Mouse (Mus musculus) right cerebral cortex, postnatal 14 days (tissue): ENCODE measurements around the gene Maml2.

Experiments used
- DNase-seq: peaks from one replicate; pipeline ENCODE4 v3.0.0; 2022

Maml2 gene

DNA sequence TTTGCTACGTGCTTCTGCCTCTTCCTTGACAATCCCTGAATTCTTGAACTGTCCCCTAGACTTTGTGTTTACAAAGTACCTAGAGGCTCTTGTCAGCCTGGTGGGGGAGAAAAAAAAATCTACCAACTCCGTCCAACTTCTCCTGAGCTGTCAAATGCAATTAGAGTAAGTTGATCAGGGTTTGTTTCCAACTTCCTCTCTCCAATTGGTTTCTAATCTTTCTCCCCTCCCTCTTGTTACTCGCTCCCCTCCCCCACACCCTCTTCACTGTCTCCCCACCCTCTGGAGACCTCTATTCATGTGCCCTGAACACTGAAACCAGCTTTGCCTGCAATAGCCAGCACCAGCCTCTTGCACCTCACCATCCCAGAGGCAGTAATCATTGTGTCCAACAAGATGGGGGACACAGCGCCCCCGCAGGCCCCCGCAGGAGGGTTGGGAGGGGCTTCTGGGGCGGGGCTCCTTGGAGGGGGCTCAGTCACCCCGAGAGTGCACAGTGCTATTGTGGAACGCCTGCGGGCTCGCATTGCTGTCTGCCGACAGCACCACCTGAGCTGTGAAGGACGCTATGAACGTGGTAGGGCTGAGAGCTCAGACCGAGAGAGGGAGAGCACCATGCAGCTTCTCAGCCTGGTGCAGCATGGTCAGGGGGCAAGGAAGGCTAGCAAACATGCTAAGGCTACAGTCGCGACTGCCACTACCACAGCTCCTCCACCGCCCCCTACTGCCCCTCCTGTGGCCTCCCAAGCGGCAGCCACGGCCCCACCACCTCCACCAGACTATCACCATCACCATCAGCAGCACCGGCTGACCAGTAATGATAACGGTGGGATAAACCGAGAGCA, at the start of gene Maml2:
Maml2 (plus strand) TSS at position 290 of the 845 bp plus-strand sequence.
- DNase-seq = peak; percentile 43

DNA sequence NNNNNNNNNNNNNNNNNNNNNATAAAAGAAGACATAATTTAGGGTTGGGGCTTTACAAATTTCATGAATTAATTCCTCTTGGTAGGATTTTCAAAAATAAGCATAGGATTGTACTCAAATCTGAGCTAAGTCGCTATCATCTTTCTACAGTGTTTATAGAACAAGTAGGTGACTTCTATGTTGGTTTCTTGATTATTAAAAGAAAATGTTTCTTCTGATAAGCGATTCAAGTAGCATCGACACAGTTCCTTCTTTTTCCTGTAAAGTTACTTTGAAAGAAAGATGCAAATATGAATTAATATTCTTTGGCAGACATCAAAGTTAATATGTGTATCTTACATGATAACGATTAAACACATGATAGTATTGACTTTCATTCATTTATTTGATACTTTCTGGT, 49.7 kb upstream of the Maml2 start:
- DNase-seq = no peak

DNA sequence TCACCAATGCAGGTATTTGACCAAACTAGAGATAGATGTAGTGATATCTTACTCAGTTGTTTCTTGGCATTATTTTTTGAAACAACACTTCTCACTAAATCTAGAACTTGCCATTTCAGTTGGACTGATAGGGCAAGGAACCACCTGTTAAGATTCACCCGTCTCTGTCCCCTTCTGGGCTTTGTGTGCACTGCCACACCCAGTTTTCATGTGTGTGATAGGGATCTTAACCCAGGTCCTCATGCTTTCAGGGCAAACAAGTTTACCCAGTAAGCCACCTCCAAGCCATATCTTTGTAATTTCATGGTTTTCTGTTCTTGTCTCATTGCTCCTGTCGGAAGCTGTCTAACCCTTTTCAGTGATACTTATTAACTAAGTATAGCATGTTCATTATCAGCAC, 46.5 kb upstream of the Maml2 start:
- no peak for DNase-seq

DNA sequence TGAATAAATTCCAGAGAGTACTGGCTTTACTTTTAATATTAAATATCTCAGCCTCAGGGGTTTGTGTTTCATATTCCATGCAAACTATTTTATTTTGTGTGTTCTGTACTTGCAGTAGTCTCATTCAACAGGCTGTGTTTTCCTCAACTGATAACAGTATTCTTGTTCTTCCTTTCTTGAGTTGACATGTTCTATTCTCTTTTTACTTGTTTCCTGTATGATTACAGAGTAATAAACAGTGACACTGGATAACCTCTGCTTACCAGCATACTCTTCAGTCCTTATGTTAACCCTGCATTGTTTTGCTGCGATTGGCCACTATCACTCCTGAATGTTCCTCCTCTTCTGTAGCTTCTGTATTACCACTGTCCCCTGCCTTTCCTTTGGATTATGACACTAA, 41.0 kb upstream of the Maml2 start:
- DNase-seq = no peak

DNA sequence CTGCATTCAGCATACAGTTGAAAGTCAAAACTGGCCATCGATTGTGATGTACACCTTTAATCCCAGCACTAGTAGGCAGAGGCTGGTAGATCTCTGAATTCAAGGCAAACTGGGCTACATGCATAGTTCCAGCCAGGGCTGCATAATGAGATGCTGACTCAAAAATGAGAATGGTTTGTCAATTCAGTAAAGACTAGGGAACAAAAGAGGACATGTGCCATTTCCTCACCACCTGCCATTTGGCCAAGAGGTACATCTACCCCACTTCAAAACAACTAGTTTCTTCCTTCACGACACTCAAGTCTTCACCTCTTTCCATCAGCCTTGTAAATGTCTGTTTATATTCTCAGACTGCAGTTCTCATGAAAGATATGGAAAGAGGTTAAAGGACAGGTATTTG, 39.6 kb upstream of the Maml2 start:
- DNase-seq = no peak

DNA sequence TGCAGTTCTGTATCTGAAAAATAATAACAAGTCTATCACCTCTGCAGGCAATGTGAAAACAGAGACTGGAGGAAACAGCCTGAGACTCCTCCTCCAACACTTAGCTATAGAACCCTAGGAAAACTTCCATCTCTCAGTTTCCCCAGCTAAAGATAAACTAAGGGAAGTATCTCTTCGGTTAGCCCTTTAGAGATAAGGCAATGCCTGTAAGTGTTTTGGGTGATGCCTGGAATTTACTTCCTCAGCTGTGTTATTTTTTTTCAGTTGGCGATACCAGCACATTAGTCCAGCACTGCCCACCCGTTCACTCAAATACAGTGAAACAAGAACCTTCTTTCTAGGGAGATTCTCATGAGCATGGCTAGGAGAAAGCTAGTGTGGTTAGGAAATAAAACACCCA, 36.8 kb upstream of the Maml2 start:
- no peak for DNase-seq

DNA sequence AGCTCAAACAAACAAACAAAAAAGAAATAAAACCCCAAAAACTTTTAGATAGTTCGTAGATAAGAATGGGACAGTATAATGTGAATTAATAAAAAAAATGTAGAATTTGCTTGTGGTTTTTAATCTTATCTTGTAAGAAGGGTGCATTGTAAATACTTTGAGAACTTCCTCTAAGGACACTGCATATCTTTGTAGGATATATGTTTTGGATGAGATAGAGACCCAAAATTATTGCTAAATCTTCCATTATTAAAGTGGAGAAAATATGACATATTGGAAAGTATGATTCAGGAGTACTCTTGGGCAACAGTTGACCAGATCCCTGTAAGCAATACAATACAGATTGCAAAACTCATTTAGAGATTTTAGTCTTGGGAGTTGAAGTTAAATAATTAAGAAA, 24.5 kb upstream of the Maml2 start:
- DNase-seq = no peak

DNA sequence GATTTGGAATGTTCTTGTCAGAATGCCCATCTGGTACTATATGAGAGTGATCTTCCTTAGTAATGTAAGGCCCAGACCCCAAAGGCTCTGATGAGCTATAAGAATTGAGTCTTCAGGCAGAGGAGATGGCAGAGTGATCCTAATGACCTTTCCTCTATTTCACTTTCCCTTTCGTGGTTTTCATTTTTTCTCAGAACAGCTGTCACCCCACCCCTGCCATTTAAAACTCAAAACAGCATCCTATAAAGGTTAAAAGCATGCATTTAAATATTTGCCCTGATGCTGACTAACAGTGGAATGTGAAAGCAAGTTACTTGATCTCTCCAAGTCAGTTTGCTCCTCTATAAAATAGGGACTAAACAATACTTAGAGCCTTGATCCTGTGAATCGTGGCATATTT, 10.3 kb upstream of the Maml2 start:
- no peak for DNase-seq

DNA sequence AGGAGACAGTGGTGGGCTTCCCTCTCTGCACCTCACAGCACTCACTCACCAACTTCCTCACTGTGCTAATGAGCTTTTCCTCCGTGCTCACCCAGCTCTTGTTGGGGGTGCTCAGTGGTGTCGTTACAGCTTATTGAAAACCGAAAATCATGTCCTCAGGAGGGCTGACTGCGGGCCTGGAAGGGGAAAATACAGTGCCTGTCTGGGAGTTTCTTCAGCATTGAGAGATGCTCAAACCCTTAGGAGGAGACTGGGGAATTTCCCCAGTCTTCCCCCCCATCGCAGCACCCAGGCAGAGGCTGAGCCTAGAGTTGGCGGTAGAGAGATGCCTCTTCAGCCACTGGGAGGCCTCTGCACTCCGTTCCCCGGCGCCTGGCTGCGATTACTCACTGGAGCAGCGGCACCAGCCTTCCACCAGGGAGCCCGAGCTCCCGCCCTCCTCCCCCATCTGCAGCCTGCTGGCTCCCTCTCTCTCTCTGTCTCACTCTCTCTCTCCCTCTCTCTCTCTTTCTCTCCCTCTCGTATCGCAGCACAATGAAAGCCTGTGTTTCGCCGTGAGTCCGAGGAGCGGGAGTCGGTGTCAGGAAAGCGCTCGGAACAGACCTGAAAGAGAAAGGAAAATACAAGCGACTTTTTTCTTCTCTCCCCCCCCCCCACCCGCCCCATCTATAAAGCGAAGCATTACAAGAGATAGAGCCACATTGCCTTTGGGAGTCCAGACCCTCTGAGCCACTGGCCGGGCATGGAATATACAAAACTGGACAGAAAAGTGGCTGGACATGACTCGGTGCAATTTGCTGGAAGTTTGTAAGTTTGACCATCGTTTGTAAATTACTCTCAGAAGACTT, 1.3 kb upstream of the Maml2 start:
- DNase-seq = peak; percentile 88

DNA sequence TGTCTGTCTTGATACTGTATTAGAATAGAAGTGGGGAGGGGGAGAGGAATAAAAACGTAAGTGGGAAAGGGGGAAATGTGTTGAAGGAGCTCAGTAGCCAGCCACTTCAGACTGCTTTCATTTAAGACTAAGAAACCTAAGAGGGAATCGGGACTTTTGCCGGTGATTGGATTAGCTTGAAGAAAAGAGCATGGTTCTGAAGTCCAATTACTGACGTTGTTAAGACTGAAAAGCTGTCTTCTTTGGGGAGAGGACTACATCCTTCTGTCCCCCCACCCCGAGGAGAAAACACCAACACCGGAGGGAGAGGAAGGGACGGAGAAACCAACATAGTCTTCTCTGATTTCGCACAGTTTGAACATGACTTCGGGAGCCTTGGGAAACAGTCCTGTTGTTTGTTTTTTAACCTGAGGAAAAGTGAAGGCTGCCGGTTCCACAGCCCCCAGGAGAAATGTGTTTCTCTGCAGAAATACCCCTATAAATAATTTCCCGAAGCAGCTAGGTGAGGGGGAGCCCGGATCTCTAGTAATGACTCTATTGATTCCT, 562 bp upstream of the Maml2 start:
- DNase-seq = no peak

DNA sequence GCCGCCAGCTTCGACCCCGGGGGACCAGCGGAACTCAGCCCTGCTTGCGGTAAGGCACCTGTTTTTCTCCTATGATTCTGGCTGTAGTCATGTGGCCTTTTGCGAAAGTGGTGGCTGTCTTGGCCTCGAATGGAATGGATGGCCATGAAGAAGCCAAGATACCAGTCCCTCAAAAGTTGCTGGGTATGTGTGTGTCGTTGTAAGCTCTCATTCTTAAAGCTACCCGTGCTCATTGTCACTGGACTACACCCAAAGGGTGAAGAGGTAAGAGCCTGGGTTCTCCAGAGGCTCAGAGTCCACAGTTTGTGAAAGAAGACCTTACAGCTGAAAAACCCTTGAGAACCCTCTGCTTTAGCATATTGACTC, 739 bp downstream of the Maml2 start:
- no peak for DNase-seq

DNA sequence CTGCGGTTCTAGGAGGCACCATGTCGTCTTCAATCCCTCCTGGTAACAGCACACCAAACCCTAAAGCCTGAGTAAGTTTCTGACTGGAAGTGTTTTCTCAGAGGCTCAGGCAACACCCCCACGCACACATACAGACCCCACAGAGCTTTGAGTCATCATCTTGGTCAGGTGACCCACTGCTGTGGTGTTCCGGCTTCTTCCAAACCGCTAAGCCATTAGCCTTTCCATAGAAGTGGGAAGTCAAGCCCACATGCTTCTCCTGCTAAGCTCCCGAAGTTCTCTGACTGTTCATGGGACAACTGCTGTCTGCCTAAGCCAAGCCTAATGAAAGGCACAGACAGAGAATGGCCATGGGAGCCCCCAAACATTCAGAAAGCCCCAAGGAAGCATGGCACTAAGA, 1.4 kb downstream of the Maml2 start:
- no peak for DNase-seq

DNA sequence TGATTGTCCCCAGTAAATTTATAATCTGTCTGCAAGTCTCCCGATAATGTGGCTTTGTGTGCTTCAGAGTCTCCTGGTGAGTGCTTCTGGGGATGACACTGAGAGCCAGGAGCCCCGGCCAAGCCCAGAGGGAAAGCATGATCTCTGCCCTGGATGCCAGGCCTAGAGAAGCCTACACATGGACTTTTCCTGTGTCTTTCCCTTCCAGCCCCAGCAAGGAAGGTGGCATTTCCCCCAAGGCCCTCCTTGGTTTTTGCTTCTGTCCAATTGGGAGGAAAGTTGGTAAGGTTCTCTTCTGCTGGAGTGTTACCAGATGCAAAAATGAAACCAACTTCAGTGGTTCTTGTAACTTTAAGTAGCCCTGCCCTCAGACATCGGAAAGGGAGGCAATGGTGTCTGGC, 2.3 kb downstream of the Maml2 start:
- no peak for DNase-seq

DNA sequence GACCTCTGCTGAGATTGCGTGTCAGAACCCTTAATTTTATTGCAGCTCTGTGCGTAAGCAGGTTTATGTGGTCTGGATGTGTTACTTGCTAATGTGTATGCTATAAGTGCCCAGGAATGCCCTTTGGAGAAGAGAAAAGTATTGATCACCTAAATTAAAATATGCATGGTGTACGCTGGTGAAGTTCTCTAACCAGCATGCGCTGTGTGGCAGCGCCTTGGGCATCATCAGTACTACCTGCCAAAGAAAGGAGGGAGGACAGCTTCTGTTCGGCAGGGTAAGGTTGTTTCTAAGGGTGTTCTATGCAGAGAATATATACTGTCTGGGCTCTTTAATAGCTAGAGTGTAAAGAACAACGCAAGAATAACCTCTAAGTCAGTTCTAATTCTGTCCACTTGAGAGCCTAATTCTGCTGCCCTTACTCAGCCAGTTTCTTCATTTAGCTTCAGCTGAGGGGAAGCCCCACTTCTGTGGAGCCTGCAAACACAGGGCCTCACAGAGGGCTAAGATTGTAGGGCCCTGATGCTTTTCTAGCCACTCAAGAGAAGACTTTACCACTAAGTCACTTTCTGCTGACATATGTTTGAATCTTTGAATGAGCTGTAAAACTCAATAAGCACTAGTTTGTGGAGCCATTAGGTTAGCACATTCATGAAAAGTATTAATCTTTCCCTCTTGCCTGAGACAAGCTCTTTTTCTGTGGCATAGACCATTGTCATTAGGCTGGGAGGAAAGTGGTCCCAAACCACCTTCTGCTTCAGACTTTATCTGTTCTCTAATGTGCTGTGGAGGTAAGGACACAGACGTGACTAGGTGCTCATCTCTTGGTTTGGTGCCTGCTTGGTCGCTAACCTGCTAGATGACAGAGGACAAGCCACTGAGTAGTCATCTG, 3.4 kb downstream of the Maml2 start:
- DNase-seq = no peak

DNA sequence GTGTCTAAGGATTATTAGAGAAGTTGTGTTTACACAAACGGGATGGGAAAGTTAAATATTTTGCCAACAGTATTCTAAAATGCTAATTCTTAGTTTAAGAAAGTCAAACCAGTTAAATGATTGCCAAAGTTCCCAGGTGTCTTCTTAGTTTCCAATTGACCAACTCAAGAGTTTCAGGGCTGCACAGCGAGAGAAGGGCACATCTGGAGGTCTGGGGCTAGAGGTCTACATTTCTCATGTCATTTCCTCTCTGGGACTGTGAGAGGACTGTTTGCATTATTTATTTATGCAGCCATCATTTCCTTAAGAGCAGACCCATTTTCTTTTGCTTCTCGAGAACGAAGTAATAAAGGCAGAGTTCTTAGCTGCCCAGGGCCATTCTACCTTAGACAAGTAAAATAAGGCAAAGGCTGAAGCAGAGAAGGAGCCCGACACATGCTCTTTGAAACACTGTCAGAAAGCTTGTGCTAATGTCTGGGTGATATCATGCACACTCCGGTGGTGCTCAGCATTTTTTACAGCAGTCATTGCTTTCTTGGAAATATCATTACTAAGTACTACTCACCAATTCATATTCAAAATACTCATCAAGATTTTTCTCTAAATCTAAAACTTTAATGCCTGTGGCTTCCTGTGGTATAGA, 4.5 kb downstream of the Maml2 start:
- DNase-seq = no peak

DNA sequence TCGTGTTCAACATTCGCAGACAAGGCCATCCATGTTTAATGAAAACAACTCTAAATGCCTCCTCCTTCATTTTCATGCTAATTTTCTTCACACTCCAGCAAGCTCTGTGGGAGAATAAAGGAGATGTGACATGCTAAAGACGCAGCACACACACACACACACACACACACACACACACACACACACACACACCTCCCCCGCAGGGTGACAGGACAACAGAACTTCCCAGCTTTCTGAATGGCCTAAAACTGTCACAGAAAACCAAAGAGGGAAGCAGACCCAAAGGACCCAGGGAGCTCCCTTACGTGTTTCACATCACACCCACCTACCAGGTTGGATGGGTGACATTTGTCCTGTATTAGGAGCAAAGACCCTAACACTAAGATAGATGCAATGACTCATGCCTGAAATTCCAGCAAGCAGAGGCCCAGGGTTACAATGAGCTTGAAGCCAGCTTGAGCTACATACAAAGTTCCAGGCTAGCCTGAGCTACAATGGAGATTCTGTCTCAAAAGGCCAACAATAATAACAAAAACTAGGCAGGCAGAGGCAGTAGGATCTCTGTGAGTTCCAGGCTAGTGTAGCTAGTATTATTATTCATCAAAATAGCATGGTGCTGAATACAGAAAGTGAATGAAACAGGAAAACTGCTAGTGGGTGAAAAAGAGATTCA, 5.5 kb downstream of the Maml2 start:
- no peak for DNase-seq

DNA sequence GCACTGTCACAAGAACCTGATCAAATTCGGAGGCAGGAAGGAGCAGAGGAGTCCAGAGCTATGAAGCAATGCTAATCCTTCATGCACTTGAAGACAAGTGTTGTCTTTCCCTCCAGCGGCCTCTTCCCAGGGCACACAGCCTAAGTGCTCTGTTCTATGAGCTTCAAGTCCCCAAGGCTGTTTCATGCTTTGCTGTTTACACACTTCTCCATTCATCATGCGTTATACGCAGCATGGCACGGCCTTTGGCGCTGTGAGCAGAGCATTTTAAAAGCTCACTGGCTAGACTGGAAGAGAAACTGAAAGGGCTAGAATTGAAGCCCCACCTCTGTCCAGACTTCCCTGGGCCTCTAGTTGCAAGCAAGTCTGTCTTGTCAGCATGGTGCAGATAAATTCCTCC, 6.2 kb downstream of the Maml2 start:
- no peak for DNase-seq

DNA sequence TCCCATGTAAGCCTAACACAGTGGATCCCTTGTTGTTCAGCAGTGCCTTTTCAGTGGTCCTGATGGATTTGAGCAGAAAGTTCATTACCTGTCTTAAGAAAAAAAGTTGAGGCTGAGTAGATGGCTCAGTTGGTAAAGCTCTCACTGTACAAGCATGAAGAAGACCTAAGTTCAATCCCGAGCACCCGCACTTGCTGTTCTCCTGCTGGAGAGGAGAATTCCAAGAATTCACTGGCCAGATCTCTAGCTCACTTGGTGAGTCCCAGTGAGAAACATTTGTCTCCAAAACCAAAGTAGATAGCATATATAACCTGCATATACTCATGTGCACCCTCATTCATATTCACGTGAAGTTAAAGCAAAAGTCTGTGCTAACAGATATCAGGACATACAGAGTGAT, 8.7 kb downstream of the Maml2 start:
- DNase-seq = no peak

DNA sequence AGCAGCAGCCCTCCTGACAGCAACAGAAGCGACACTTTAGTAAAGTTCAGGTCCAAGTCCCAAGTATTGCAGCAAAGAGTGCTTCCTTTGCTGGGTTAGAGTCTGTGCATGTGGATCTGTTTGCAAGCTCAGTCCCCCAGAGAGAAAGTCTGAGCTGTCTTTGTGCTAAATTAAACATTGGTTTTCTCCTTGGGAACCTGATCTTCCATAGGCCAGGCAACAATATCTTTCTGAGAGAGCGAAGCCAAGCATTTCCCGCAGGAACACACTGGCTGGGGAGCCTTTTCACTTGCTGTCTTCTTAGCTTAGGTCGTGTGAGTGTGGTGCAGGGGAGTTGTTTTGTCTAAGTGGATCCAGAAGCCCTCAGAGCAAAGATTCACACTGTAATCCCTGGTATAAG, 9.5 kb downstream of the Maml2 start:
- no peak for DNase-seq

DNA sequence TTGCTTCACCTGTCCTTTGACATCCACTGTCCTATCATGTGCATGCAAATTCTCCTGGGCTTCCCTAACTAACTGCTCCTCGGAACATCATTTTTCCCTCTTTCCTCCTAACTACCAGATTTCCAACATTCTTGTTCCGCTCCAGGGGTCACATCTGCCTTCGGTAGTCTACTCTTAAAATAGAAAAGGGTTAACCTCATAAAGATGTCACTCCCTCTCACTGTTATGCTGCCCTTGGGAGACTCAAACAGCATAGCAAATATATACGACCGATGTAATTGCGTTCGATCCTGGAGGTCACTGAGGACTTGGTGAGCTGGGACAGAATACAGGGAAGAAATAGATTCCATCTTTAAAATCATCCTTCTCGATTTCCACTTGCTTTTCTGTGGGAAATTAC, 11.0 kb downstream of the Maml2 start:
- DNase-seq = no peak

DNA sequence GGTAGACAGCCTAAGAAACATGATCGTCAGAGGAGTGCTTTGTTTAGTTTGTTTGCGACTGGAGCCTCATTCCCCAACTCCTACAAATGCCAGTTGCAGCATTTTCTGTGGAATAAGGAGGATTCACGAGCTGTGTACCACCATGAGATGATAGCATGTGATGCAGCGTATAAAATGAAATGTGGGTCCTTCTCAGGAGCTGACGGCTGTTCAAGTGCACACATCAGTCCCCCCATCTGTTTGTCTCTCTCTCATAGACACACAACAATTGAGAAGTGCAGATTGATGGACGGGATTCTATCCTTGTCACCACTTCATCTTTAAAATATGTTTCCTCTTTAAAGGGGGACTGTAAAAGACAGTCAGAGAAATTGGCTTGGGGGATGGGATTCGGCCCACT, 12.1 kb downstream of the Maml2 start:
- DNase-seq = no peak

DNA sequence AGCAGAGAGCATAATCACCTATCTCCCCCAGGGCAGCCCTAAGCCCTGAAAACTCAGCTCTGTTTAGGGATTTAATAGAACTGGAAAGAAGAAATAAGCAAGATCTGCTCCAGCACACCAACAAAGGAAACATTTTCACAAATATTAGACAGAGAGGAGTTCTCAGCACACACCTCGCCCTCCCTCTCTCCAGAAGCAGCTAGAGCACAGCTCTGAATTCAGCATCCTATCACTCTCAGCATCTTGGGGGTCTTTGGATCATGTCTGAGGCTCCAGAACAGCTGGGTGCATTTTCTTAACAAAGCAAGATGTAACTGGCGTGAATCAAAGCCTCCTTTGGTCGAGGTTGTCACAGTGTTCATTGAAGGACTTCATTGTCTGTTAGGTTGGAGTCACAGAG, 12.5 kb downstream of the Maml2 start:
- no peak for DNase-seq
